8 mouse cellular contexts compared by ENCODE assay signal in genomic region chr13:40727731-40728625, GRCm38 (mm10). TPM values are rescaled to one million over a fixed set of nuclear protein-coding genes. Genes with fewer than 3 reads are reported as not detected.
DNase-seq lines count a peak whose midpoint lies in the region; ATAC-seq and TF ChIP-seq lines count a peak whose summit lies in the region.
"Had no signal": no experiment of that assay in that cellular context is flagged by ENCODE, and none has a peak within 500 bp of the region (broad histone marks: within the 10 kb centered on the region; RNA-seq: fewer than 3 reads in every experiment).

No protein-coding gene starts in this region.

- ATAC-seq in forebrain, embryonic 14.5 days, result 0 out of 2 replicates have a peak, but pooled peaks have one; percentile 16
- 0 out of 2 replicates have a peak, but pooled peaks have one; percentile 17 for ATAC-seq in megakaryocyte, adult 5-6 weeks (ENCODE audit: poor library complexity, severe bottlenecking)

- no peak overlapping the region for H3K4me2 ChIP-seq in forebrain, embryonic 14.5 days (ENCODE audit: low read length)

- H3K9ac ChIP-seq in forebrain, embryonic 14.5 days (ENCODE audit: low read length), result no peak overlapping the region

- H3K4me3 ChIP-seq in forebrain, embryonic 14.5 days (ENCODE audit: low read depth, low read length), result peak overlapping the region; percentile 10; the same call in 1 of the 2 replicates
- H3K4me3 ChIP-seq in left cerebral cortex, adult 2 months, result no peak overlapping the region

- intact Hi-C loops in left cerebral cortex, adult 2 months (cut with DNase I), result no loop called here

- H3K9me3 ChIP-seq in forebrain, embryonic 14.5 days (replicated peaks; ENCODE audit: control insufficient read depth, low read length), result no peaks in the 10 kb centered on the region

- no peak overlapping the region for H3K27ac ChIP-seq in forebrain, embryonic 14.5 days (ENCODE audit: low read depth, low read length)
- H3K27ac ChIP-seq in left cerebral cortex, adult 2 months, result no peak overlapping the region

- peaks cover 2% of the 10 kb centered on the region; the same call in 1 of the 2 replicates for H3K4me1 ChIP-seq in forebrain, embryonic 14.5 days (ENCODE audit: control insufficient read depth, insufficient read depth, low read length)

- TF ChIP-seq CTCF in left cerebral cortex, adult 2 months (IDR thresholded peaks at IDR 0.05), result no peak

- peaks cover 80% of the 10 kb centered on the region for H3K27me3 ChIP-seq in forebrain, embryonic 14.5 days (replicated peaks; ENCODE audit: control insufficient read depth, insufficient read depth, low read length)

- no peaks in the 10 kb centered on the region for H3K36me3 ChIP-seq in forebrain, embryonic 14.5 days (ENCODE audit: control insufficient read depth, insufficient read depth, low read length)

- WGBS in forebrain, embryonic 14.5 days, result 2% methylated on average over 42 of the region's 42 CpGs

- peak; percentile 73 for DNase-seq in 3134 (ENCODE audit: extremely low read depth, insufficient read length, low spot score)
- DNase-seq in 3T3-L1 (ENCODE audit: low read depth, low spot score), result peak; percentile 45
- no peak for DNase-seq in forebrain, embryonic 14.5 days (ENCODE audit: low spot score)
- no peak for DNase-seq in gastrocnemius, postnatal 10 days
- DNase-seq in spleen, adult 12 weeks (ENCODE audit: low spot score), result no peak
- DNase-seq in left cerebral cortex, adult 2 months (ENCODE audit: extremely low spot score in 1 of 2, low spot score in 2 of 2), result no peak
- DNase-seq: adrenal gland, postnatal 14 days had no signal

RNA-seq across cellular contexts. Expression of gene Tfap2a, which starts 10.2 kb away (rescaled TPM):
- polyA plus RNA-seq in forebrain, embryonic 14.5 days (2014; fragmentation: Nextera tagmentation; extraction: Ambion mirVana), result 0.20 and 0.41 TPM in 2 replicates
- 0.36 TPM in 1 of 2 replicates, not detected in the other for total RNA-seq in megakaryocyte, adult 5-6 weeks (2015)
- 0.07 TPM in 1 of 2 replicates, not detected in the other for total RNA-seq in megakaryocyte, adult 5-6 weeks (2017)
- total RNA-seq in gastrocnemius, postnatal 10 days (2021), result under 1 TPM; 0.16 to 0.29 TPM
- 1 to 10 TPM in 1 of 2 experiments, under 1 TPM in 1; 0.68 to 1.0 TPM for total RNA-seq in left cerebral cortex, adult 2 months (2021)

Comparison
In these comparisons a context has a peak if more than half of its experiments do, and no peak if none do; other contexts are left out.
1. DNase-seq: peak in 3134 (single experiment) and 3T3-L1 (single experiment); none in forebrain, embryonic 14.5 days (single experiment), gastrocnemius, postnatal 10 days (single experiment), spleen, adult 12 weeks (single experiment) and left cerebral cortex, adult 2 months (0 of 2).